Mouse (Mus musculus): Measurements from ENCODE around the gene A930004D18Rik.

A930004D18Rik gene

GRCm38 (mm10) chr2:18034371-18035250, 2.9 kb downstream of the A930004D18Rik start:
- no peak for DNase-seq

GRCm38 (mm10) chr2:18033166-18034108, 4.1 kb downstream of the A930004D18Rik start:
- DNase-seq: peak in 1 of 2 experiments; percentile 10

- peak in 1 of 2 experiments; percentile 32 for DNase-seq
Observed at GRCm38 (mm10) chr2:18032538-18032895, 5.0 kb downstream of the A930004D18Rik start.

- peak; percentile 62 to 73 for DNase-seq
Observed at GRCm38 (mm10) chr2:18031831-18032537, 5.6 kb downstream of the A930004D18Rik start.

DNA sequence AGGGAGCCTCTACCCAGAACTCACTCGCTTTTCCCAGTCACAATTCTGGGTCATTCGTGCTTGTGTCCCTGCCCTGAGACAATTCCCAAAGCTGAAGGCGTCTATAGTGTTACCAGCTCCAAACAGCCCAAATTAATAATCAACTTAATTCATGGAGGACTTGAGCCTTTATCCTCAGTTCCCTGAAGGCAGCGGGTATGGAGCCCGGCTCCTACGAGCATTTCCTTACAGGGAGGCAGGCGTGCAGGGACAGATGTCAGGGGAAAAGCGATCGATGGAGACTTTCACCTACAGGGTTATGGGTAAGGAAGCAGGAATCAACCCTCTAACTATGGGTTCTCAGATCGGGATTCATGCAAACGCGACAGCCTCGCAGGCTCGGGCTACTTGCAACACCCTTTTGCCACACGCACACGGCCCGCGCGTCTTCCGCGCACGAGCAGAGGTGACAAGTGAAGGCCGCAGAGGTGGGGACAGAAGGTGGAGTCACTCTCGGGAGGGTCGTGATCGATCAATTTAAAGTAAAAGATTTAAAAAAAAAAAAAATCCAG, 6.2 kb downstream of the A930004D18Rik start:
- DNase-seq: peak; percentile 53 to 67

GRCm38 (mm10) chr2:18030581-18030980, 7.0 kb downstream of the A930004D18Rik start:
- peak in 1 of 2 experiments; percentile 26 for DNase-seq

DNA sequence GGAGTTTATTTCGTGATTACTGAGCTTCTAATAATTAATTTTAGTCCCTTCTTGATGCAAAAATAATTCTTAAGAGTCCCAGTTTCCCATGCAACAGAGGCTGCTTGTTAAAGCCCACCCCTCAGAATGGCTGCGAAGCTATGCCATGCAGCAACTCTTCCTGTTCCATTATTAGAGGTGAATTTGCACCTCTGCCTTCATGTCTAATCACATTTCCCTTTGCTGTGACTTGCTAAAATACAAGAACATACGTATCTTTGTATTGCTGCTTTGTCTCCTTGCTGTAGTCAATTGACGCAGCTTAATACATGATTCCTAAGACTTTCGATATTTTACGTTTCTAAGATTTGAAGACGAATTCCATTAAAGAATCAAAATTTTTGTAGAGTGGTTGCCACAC, 7.9 kb downstream of the A930004D18Rik start:
- DNase-seq: peak in 1 of 2 experiments; percentile 14

DNA sequence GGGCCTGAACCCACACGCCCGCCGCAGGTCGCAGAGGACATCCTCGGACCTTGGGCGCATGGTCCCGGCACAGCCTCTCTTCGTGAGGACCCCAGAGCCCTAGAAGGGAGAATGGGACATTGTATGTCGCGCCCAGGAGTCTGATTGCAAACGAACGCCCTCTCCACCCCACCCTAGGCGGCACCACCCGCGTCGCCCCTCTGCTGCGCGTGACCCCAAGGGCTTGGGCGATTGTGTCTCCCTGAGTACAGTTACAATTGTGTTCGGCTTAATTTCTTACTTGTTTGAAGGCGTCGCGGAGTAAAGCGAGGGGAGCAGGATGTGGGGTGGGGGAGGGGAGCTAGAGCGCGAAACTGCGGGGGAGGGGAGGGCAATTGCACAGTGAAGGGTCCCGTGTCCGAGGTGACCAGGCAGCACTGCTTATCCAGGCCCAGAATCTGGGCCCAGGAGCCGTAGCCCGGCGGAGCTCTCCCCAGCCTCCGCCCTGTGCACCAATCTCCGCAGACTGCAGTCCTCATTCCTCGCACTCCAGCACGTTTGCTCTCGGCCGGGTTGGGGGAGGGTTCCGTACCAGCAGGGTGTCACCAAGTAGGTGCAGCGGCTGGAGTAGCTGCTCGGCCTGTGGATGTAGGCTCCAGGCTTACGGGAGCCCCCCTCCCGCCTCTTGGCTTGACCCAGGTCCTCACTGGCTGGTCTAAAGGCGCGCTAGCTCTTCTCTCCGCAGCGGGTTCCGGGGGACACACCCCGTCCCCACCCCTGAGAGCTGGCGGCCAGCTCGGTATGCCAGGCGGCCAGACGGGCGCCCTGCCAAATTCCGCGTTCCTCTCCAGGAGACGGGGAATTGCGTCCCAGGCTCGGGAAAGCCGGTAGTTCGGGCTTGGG, 9.2 kb downstream of the A930004D18Rik start:
- peak; percentile 95 to 97 for DNase-seq

DNA sequence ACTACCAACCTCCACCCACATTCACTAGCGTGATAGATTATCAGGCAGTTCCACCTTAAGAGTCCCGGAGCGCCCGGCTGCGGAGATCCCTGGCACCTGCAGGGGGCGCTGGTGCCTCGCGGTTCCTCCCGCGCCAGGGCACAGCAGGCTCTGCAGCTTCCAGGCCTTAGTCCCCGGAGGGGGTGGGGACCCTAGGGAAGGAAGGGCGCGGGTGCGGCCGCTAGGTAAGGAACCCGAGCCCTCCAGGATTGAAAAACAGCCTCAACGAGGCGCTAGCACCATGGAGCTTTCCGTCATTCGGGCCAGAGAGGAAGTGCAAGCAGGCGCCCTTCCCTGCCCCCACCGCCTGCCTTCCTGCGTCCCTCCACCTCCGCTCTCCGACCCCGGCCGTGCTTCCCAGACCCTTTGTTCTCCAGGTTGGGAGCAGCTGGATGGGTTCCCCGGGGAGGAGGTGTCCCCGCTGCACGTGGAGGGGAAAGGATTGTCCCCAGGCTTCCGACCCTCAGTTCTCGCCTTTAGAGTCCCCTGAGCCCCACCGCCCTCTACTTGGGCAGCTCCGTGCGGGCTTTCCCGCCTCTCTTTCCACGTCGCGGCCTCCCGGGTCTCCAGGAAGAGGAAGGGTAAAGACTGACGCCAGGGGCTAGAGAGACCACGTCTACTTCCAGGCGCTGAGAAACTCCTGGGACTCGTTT, 9.9 kb downstream of the A930004D18Rik start:
- peak; percentile 95 to 98 for DNase-seq

- peak; percentile 60 to 69 for DNase-seq
Observed at GRCm38 (mm10) chr2:18026116-18026947, 11.2 kb downstream of the A930004D18Rik start.

DNA sequence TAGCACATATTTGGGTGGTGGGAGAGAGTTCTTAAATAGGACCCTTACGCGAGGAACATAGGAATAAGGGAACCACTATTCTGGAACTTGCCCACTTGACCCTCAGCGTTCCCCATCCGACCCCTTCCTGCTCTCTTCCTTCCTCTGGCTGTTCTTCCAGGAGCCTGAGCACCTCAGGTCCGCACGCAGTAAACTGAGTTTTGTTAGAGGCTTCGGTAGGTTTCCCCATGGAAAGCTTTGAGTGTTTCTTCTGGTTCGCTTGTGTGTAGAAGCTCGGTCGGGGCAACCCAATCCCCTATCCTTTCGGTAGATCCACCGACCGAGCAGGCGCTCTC, 11.8 kb downstream of the A930004D18Rik start:
- no peak for DNase-seq

- no peak for DNase-seq
Observed at GRCm38 (mm10) chr2:18025116-18025515, 12.4 kb downstream of the A930004D18Rik start.

- no peak for DNase-seq
Observed at GRCm38 (mm10) chr2:18022886-18023285, 14.7 kb downstream of the A930004D18Rik start.

DNA sequence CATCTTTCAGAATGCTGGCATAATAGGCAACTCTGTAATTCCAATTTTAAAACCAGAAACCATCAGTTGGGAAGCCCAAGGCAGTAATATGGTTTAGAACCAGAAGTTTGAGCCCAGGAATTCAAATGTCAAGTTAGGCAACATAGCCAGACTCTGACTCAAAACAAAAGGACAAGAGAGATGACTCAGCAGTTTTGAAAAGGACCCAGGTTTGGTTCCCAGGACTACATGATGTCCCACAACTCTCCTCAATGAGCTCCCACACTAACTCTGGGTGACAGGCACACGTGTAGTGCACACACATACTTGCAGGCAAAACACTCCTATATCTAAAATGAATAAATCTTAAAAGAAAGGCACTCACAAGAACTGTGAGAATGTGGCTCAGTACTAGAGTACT, 18.4 kb downstream of the A930004D18Rik start:
- no peak for DNase-seq

- DNase-seq: no peak
Observed at GRCm38 (mm10) chr2:18017321-18017720, 20.2 kb downstream of the A930004D18Rik start.

DNA sequence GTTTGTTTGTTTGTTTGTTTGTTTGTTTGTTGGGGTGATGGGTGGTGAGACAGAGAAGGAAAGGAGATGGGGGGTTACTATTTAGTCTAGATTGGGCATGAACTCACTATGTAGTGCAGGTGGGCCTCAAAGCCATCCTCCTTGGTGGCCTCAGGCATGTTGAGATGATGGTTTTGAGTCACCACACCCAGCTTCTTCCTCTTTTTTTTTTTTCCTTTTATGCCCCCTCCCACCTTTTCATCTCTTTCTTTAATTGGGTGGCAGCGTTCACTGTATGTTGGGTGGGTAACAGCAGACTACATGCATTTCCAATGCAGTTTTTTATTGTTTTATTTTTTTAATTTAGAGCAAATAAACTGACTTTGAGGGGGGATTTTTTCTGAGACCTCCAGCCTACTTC, 20.9 kb downstream of the A930004D18Rik start:
- DNase-seq: no peak

GRCm38 (mm10) chr2:18015581-18015980, 22.0 kb downstream of the A930004D18Rik start:
- no peak for DNase-seq

GRCm38 (mm10) chr2:18012866-18013265, 24.7 kb downstream of the A930004D18Rik start:
- no peak for DNase-seq

DNA sequence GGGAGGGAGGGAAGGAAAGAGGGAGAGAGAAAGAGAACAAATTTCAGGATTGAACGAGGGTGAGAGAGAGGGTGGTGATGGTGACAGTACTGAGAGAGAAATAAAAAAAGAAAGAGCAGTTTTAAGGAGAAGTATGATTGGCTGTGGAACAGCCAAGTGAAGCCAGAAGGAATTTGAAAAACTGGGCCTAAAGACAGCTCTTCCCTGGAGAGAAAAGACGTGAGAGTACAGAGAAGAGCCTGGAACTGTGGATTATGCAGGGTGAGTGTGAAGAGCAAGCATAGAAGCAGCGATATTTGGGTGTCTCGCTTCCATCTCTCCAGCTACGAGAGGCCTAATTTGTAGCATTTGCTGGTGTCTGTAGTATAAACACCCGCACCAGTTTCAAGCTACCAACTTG, 26.3 kb downstream of the A930004D18Rik start:
- no peak for DNase-seq

- DNase-seq: no peak
Observed at GRCm38 (mm10) chr2:18005137-18005536, 32.4 kb downstream of the A930004D18Rik start.
